Mouse (Mus musculus): ENCODE results near the gene Xylt1. TPM values are rescaled to one million over a fixed set of nuclear protein-coding genes. Genes with fewer than 3 reads are reported as not detected.

Xylt1 gene
- total and polyA plus RNA-seq, 3 experiments = 9.0 to 13.3 TPM; not detected in 1

- Histone ChIP-seq H3K79me2 (ENCODE audit: control insufficient read depth, insufficient read depth, low read length, poor library complexity) (peaks cover 5% of the 10 kb centered on the region), H3K27ac (ENCODE audit: control insufficient read depth, low read depth, low read length) (no peak overlapping the region), H3K9me3 (replicated peaks; ENCODE audit: insufficient read depth, low read length) (no peaks in the 10 kb centered on the region), H3K9ac (ENCODE audit: control insufficient read depth, low read depth, low read length, poor library complexity, severe bottlenecking) (no peak overlapping the region), H3K36me3 (ENCODE audit: control insufficient read depth in 1 of 2, insufficient read depth in 2 of 2, low read length in 2 of 2) (peaks cover 2% of the 10 kb centered on the region in 2 experiments; a peak in 1 of 4 replicates), H3K4me3 (ENCODE audit: control insufficient read depth in 1 of 2, insufficient read depth in 1 of 2, low read depth in 2 of 2, low read length in 2 of 2) (no peak overlapping the region), H3K4me1 (ENCODE audit: control insufficient read depth in 1 of 2, insufficient read depth in 2 of 2, low read length in 2 of 2) (peaks cover 0 to 4% of the 10 kb centered on the region in 2 experiments; a peak in 2 of 4 replicates), H3K27me3 (ENCODE audit: control insufficient read depth in 1 of 2, insufficient read depth in 2 of 2, low read length in 2 of 2) (no peaks in the 10 kb centered on the region)
- no peak for DNase-seq (ENCODE audit: low read depth, low spot score)
- TF ChIP-seq E2F4 (IDR thresholded peaks at IDR 0.05; ENCODE audit: borderline replicate concordance, low read depth, low read length) (no peak), ZNF384 (IDR thresholded peaks at IDR 0.05; ENCODE audit: low read depth, low read length) (no peak), MEF2A (IDR thresholded peaks at IDR 0.05; ENCODE audit: extremely low read depth, insufficient replicate concordance, low read depth, low read length, poor library complexity, severe bottlenecking) (no peak), TCF12 (IDR thresholded peaks at IDR 0.05; ENCODE audit: low read depth, low read length) (no peak), ETS1 (IDR thresholded peaks at IDR 0.05; ENCODE audit: low read depth, low read length) (no peak), SMC3 (IDR thresholded peaks at IDR 0.05; ENCODE audit: low read depth, low read length) (no peak), KAT2A (conservative IDR thresholded peaks at IDR 0.05; ENCODE audit: low read depth, low read length) (no peak), USF2 (IDR thresholded peaks at IDR 0.05; ENCODE audit: borderline replicate concordance in 1 of 2, insufficient read depth in 1 of 2, low read depth in 1 of 2, low read length in 2 of 2) (no peak), UBTF (IDR thresholded peaks at IDR 0.05; ENCODE audit: borderline replicate concordance, insufficient read depth, low read depth, low read length) (no peak), ELF1 (IDR thresholded peaks at IDR 0.05; ENCODE audit: low read depth, low read length) (no peak), NELFE (IDR thresholded peaks at IDR 0.05; ENCODE audit: low read depth, low read length) (no peak)
These were observed 44.1 kb downstream of the Xylt1 start for GRCm38 (mm10) chr7:117424841-117425240.

DNA sequence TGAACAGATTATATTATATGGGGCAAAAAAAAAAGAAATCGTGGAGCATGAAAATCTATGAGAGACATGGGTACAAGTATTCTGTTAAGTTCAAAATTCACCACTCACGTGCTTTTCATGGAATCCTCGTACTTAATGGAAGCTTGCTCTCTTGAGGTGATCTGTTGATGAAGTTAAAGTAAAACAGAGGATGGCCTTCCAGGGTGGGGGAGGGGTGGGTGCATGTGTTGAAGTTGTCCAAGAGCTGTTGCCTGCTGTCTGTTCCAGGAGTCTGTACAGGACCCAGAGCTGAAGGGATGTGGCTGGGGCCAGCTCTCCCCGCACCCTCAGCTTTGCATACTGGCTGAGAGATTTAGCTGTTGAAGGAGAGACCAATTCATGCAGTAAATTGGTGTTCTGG lies 45.6 kb downstream of the Xylt1 start:
- no peak overlapping the region for H3K4me3 ChIP-seq (ENCODE audit: control insufficient read depth in 1 of 2, insufficient read depth in 1 of 2, low read depth in 2 of 2, low read length in 2 of 2)
- H3K9ac ChIP-seq (ENCODE audit: control insufficient read depth, low read depth, low read length, poor library complexity, severe bottlenecking) = no peak overlapping the region
- H3K27ac ChIP-seq (ENCODE audit: control insufficient read depth, low read depth, low read length) = no peak overlapping the region
- H3K4me1 ChIP-seq (ENCODE audit: control insufficient read depth in 1 of 2, insufficient read depth in 2 of 2, low read length in 2 of 2) = peaks cover 0 to 4% of the 10 kb centered on the region in 2 experiments; a peak in 2 of 4 replicates
- TF ChIP-seq HCFC1 (IDR thresholded peaks at IDR 0.05; ENCODE audit: low read depth, low read length) (no peak), RCOR1 (IDR thresholded peaks at IDR 0.05; ENCODE audit: low read depth, low read length) (no peak), TBP (IDR thresholded peaks at IDR 0.05; ENCODE audit: low read depth, low read length) (no peak), POLR2A (IDR thresholded peaks at IDR 0.05; ENCODE audit: control insufficient read depth in 1 of 2, insufficient read depth in 1 of 2, low read depth in 1 of 2, low read length in 2 of 2, poor library complexity in 1 of 2) (no peak), ETS1 (IDR thresholded peaks at IDR 0.05; ENCODE audit: low read depth, low read length) (no peak), TAL1 (IDR thresholded peaks at IDR 0.05; ENCODE audit: low read length) (no peak), KAT2A (conservative IDR thresholded peaks at IDR 0.05; ENCODE audit: low read depth, low read length) (no peak), CHD1 (IDR thresholded peaks at IDR 0.05; ENCODE audit: low read depth, low read length) (no peak), SMC3 (IDR thresholded peaks at IDR 0.05; ENCODE audit: low read depth, low read length) (no peak), BHLHE40 (IDR thresholded peaks at IDR 0.05; ENCODE audit: borderline replicate concordance, low read depth, low read length) (no peak), MAZ (IDR thresholded peaks at IDR 0.05; ENCODE audit: low read depth, low read length) (no peak), USF2 (IDR thresholded peaks at IDR 0.05; ENCODE audit: borderline replicate concordance in 1 of 2, insufficient read depth in 1 of 2, low read depth in 1 of 2, low read length in 2 of 2) (no peak), POLR2AphosphoS5 (IDR thresholded peaks at IDR 0.05; ENCODE audit: borderline replicate concordance, low read depth, low read length) (no peak), TCF12 (IDR thresholded peaks at IDR 0.05; ENCODE audit: low read depth, low read length) (no peak), GABPA (IDR thresholded peaks at IDR 0.05; ENCODE audit: low read depth, low read length) (no peak)
- H3K36me3 ChIP-seq (ENCODE audit: control insufficient read depth in 1 of 2, insufficient read depth in 2 of 2, low read length in 2 of 2) = peaks cover 2% of the 10 kb centered on the region in 2 experiments; a peak in 1 of 4 replicates
- peaks cover 5% of the 10 kb centered on the region for H3K79me2 ChIP-seq (ENCODE audit: control insufficient read depth, insufficient read depth, low read length, poor library complexity)
- DNase-seq (ENCODE audit: low read depth, low spot score) = no peak
- H3K27me3 ChIP-seq (ENCODE audit: control insufficient read depth in 1 of 2, insufficient read depth in 2 of 2, low read length in 2 of 2) = no peaks in the 10 kb centered on the region
- no peaks in the 10 kb centered on the region for H3K9me3 ChIP-seq (replicated peaks; ENCODE audit: insufficient read depth, low read length)

Measured in MEL (cell line).